Mouse (Mus musculus) lung, embryonic 14.5 days (tissue): Measurements from ENCODE around the gene Cnrip1. TPM values are rescaled to one million over a fixed set of nuclear protein-coding genes. Genes with fewer than 3 reads are reported as not detected.

Experiments
- ATAC-seq: fragments of 200-750 bp; cut with Nextera tagmentation; 2 replicates; pipeline ENCODE4 v1.8.0; 2017; ENCODE audit warnings: mild to moderate bottlenecking, moderate TSS enrichment, moderate library complexity; ENCODE audit not compliant: insufficient read depth
- DNase-seq: peaks from one replicate; pipeline ENCODE4 v3.0.0-alpha.2; 2015
- H3K27ac ChIP-seq: fragments of 300-500 bp; sonication (generic); 2 replicates; pipeline ENCODE4 v1.5.1; 2014; ENCODE audit warnings: low read depth, mild to moderate bottlenecking, moderate library complexity
- H3K27me3 ChIP-seq: fragments of 300-500 bp; sonication (generic); 2 replicates; pipeline ENCODE4 v1.6.1; 2014; ENCODE audit warnings: low read length, control low read depth; ENCODE audit not compliant: insufficient read depth
- H3K36me3 ChIP-seq: fragments of 300-500 bp; sonication (generic); 2 replicates; pipeline ENCODE4 v1.6.1; 2014; ENCODE audit warnings: control low read depth; ENCODE audit not compliant: insufficient read depth
- H3K4me1 ChIP-seq: fragments of 300-500 bp; sonication (generic); 2 replicates; pipeline ENCODE4 v1.6.1; 2014; ENCODE audit warnings: antibody characterized with exemption, control low read depth; ENCODE audit not compliant: insufficient read depth
- H3K4me2 ChIP-seq: fragments of 300-500 bp; sonication (generic); 2 replicates; pipeline ENCODE4 v1.6.1; 2014; ENCODE audit warnings: mild to moderate bottlenecking
- H3K4me3 ChIP-seq: fragments of 300-500 bp; sonication (generic); 2 replicates; pipeline ENCODE4 v1.5.1; 2014; ENCODE audit warnings: low read depth, low read length
- H3K9ac ChIP-seq: fragments of 300-500 bp; sonication (generic); 2 replicates; pipeline ENCODE4 v1.6.1; 2014
- H3K9me3 ChIP-seq: fragments of 300-500 bp; sonication (generic); 2 replicates; pipeline ENCODE4 v1.6.1; 2016; ENCODE audit warnings: low read depth, low read length, control low read depth
- CTCF ChIP-seq: IDR thresholded peaks from 2 replicates; pipeline ENCODE4 v1.5.1; 2016; ENCODE audit warnings: antibody characterized with exemption, low read depth
- WGBS: fragments of 180-500 bp; shearing (Covaris S2); extraction: QIAGEN DNeasy Blood & Tissue Kit; methylation state at CpG from one replicate; pipeline ENCODE4 v1.1.7; 2014; 5-methylcytosine and 5-hydroxymethylcytosine counted together
- polyA plus RNA-seq: library from polyadenylated mRNA; unstranded; fragments of >200 nt; fragmentation: Nextera tagmentation; extraction: Ambion mirVana; gene quantifications from 2 replicates; pipeline ENCODE4 v1.2.1, GENCODE M21; 2014

The Cnrip1 gene
- polyA plus RNA-seq, 1 experiment from 2014 or later, result 36.5 TPM

DNA sequence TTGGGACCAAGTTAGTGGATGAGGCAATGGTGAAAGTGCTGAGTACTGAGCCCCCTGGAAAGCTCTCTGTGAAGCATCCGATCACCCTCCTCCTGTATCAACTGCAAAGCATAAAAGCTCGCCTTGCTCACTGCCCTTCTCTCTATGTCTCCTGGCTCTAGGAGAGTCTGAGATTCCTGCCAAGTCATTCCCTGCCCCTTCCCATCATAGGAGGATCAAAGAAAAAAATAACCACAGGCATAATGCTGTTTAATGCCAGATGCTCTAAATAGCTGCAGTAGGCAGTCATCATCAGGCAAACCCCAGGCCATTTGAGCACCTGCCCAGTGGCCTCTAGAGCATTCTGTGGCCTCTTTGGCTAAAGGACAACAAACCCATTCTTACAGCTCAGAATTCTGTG, 24.3 kb downstream of the Cnrip1 start:
- DNase-seq, result no peak
- TF ChIP-seq CTCF, result no peak
- Histone ChIP-seq H3K36me3 (0 out of 2 replicates have a peak, but pooled peaks cover 3% of the 10 kb centered on the region), H3K4me1 (no peaks in the 10 kb centered on the region), H3K9ac (no peak overlapping the region), H3K4me3 (no peak overlapping the region), H3K27me3 (no peaks in the 10 kb centered on the region), H3K27ac (no peak overlapping the region), H3K4me2 (no peak overlapping the region), H3K9me3 (no peaks in the 10 kb centered on the region)
- ATAC-seq, result no peak
- WGBS, result 83% methylated on average over 2 of the region's 2 CpGs

DNA sequence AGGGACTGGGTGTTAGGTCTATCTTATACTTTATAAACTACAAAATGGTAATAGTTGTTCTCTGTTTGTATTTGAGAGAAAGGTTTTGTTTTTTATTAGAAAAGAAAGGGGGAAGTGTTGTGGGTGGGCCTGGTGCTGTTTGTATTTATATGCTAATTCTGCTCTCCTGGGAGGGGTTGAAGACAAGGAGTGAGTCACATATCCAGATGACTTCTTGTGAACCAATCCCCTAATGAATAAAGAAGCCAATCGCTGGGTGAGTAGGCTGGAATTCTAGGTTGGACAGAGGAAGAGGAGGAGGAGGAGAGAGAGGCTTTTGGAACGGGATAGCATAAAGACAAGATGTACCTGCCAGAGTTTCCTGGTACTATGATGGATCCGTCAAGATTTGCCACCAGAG, 30.7 kb downstream of the Cnrip1 start:
- 0 out of 2 replicates have a peak, but pooled peaks cover 3% of the 10 kb centered on the region for H3K36me3 ChIP-seq
- H3K4me1 ChIP-seq, result no peaks in the 10 kb centered on the region
- H3K4me3 ChIP-seq, result no peak overlapping the region
- no peaks in the 10 kb centered on the region for H3K9me3 ChIP-seq
- no peak overlapping the region for H3K27ac ChIP-seq
- no peak overlapping the region for H3K4me2 ChIP-seq
- 53% methylated on average over 3 of the region's 3 CpGs for WGBS
- TF ChIP-seq CTCF, result no peak
- ATAC-seq (no peak), DNase-seq (no peak)
- no peak overlapping the region for H3K9ac ChIP-seq
- no peaks in the 10 kb centered on the region for H3K27me3 ChIP-seq

DNA sequence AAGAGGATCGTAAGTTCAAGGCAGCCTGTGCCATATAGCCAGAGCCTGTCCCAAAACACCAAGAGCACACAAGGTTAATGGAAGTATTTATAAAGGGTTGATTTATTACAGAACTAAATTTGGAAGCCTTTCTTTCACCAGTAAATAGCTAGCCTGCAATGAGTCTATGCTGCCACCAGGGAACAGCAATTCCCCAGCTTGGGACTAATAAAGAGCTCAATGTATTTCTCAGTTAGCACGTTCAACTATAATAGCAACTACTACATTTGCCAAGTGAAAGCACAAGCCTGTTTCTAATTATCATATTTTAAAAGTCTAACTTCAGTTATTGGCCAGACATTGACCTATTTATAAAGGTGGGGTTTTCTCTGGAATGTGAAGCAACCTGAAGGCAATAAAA, 31.6 kb downstream of the Cnrip1 start:
- peak; percentile 72 for DNase-seq
- no peak overlapping the region for H3K27ac ChIP-seq

DNA sequence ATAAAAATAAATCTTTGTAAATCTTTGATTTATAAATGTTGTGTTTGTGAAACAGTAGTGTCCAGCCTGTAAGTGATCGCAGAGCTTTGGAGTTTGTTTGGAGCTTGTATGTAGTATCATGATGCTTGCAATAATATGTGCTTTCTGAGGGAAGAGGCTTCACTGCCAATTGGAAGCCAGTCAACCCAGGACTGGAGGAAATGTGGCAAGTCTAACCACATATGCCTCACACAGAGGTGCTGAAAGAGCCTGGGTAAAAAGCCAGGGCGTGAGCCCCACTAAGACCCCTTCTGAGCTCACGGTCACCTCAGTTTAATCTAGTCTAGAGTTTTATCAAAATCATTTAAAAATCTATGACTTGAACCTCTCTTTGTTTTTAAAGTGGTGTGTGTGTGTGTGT, 32.1 kb downstream of the Cnrip1 start:
- Histone ChIP-seq H3K9me3 (no peaks in the 10 kb centered on the region), H3K4me2 (no peak overlapping the region), H3K9ac (no peak overlapping the region), H3K4me3 (no peak overlapping the region), H3K27me3 (no peaks in the 10 kb centered on the region), H3K4me1 (no peaks in the 10 kb centered on the region), H3K36me3 (0 out of 2 replicates have a peak, but pooled peaks cover under 1% of the 10 kb centered on the region), H3K27ac (no peak overlapping the region)
- no peak for TF ChIP-seq CTCF
- no peak for DNase-seq
- no peak for ATAC-seq
- 79% methylated on average over 3 of the region's 3 CpGs for WGBS

More for the DNA sequence above, 31.6 kb downstream of the Cnrip1 start:
- Histone ChIP-seq H3K27me3 (no peaks in the 10 kb centered on the region), H3K4me2 (no peak overlapping the region), H3K9me3 (no peaks in the 10 kb centered on the region), H3K36me3 (0 out of 2 replicates have a peak, but pooled peaks cover 3% of the 10 kb centered on the region), H3K4me3 (no peak overlapping the region), H3K4me1 (no peaks in the 10 kb centered on the region), H3K9ac (no peak overlapping the region)
- TF ChIP-seq CTCF, result peak; percentile 77
- WGBS, result 52% methylated on average over 2 of the region's 2 CpGs
- ATAC-seq, result no peak

DNA sequence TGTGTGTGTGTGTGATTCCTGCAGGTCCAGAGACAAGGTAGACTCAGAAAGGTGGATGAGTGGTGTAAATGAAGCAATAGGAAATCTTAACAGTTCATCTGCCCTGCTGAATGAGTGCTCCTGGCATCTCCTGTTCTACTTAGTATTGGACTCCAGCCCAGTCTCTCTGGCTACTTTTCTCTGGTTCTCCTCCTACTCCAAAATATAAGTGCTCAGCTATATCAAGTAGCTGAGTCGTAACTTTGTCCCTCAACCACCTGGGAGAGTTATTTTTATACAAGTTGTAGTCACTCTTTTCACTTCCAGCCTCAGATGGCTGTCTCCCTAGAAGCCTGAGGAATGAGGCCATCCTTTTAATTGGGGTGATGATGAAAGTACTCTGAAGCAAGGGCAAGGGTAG, 32.5 kb downstream of the Cnrip1 start:
- Histone ChIP-seq H3K36me3 (no peaks in the 10 kb centered on the region), H3K9me3 (no peaks in the 10 kb centered on the region), H3K4me2 (no peak overlapping the region), H3K27ac (no peak overlapping the region), H3K27me3 (no peaks in the 10 kb centered on the region), H3K4me3 (no peak overlapping the region), H3K9ac (no peak overlapping the region), H3K4me1 (no peaks in the 10 kb centered on the region)
- WGBS, result 51% methylated on average over 1 of the region's 1 CpGs
- TF ChIP-seq CTCF, result no peak
- no peak for ATAC-seq
- DNase-seq, result no peak

DNA sequence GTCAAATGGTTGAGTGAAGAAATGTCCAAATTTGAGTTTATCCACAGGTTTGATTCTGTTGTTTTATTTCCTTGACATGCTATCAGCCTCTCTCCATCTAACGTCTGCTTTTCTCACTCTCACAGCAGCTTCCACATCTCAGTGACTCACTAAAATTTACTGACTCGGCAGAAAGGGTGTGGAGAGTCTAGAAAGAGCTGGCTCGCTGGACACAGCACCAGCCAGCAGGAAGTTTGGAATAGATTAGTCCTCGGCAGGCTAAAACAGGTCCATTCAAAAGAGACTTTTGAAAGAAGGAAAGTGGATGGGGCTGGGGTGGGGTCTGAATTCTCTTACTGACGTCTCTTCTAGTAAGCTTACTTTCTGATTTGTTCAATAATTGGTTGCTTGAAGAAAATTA, 34.7 kb downstream of the Cnrip1 start:
- Histone ChIP-seq H3K9ac (no peak overlapping the region), H3K27me3 (no peaks in the 10 kb centered on the region), H3K4me1 (no peaks in the 10 kb centered on the region), H3K4me3 (no peak overlapping the region), H3K27ac (no peak overlapping the region), H3K36me3 (no peaks in the 10 kb centered on the region), H3K9me3 (no peaks in the 10 kb centered on the region), H3K4me2 (no peak overlapping the region)
- no peak for TF ChIP-seq CTCF
- WGBS, result 19% methylated on average over 5 of the region's 5 CpGs
- DNase-seq (peak; percentile 48), ATAC-seq (peak; percentile 54; the same call in 1 of the 2 replicates)

DNA sequence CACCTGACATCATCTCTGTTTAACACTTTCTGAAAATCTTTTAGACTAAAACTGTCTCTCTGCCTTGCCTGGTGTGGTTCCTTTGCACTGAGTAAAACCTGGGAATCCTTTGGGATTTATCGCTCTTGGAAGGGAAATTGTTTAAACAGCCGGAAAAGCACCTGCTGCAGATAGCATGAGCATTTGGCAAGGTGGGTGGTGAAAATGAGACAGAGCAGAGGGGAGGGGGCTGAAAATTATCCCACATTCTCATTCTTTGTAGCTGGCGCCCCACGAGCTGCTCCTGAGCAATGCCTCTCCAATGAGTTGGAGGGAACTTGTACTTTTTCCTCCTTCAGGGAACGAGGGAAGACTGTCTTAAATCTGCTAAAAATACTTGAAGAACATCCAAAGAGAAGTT, 55.5 kb downstream of the Cnrip1 start:
- TF ChIP-seq CTCF, result no peak
- Histone ChIP-seq H3K9me3 (no peaks in the 10 kb centered on the region), H3K4me1 (no peaks in the 10 kb centered on the region), H3K27me3 (no peaks in the 10 kb centered on the region), H3K4me2 (no peak overlapping the region), H3K9ac (no peak overlapping the region), H3K36me3 (no peaks in the 10 kb centered on the region), H3K27ac (no peak overlapping the region), H3K4me3 (no peak overlapping the region)
- DNase-seq, result no peak
- 80% methylated on average over 5 of the region's 5 CpGs for WGBS
- no peak for ATAC-seq

DNA sequence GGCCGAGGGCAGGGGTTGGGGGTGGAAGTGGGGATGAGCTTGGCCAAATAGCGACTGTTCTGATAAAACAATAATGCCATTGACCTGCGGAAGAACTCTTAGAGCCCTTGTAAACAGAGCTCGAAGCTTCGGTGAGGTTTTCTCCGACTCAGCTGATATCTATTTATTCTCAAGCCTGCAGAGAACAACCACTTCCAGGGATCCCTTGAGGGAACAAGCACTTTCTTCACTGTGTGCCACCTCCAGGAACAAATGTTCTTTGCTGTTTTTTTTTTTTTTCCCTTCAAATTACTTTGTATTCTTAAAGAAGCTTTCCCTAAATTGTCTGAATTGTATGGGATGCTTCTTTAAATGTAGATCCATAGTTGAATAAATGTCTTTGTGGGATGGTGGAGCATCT, 56.0 kb downstream of the Cnrip1 start:
- Histone ChIP-seq H3K4me1 (no peaks in the 10 kb centered on the region), H3K36me3 (no peaks in the 10 kb centered on the region), H3K27me3 (no peaks in the 10 kb centered on the region), H3K9me3 (no peaks in the 10 kb centered on the region), H3K4me2 (no peak overlapping the region), H3K27ac (no peak overlapping the region), H3K4me3 (no peak overlapping the region), H3K9ac (no peak overlapping the region)
- no peak for TF ChIP-seq CTCF
- ATAC-seq (no peak), DNase-seq (no peak)
- 51% methylated on average over 6 of the region's 6 CpGs for WGBS
